Mouse (Mus musculus) neural tube, embryonic 10.5 days (tissue): ENCODE results near the gene Mgat4a.

Experiments used
- DNase-seq: peaks from one replicate; pipeline ENCODE4 v3.0.0-alpha.2; 2017; ENCODE audit warnings: low spot score; ENCODE audit errors: extremely low spot score

Gene Mgat4a

DNA sequence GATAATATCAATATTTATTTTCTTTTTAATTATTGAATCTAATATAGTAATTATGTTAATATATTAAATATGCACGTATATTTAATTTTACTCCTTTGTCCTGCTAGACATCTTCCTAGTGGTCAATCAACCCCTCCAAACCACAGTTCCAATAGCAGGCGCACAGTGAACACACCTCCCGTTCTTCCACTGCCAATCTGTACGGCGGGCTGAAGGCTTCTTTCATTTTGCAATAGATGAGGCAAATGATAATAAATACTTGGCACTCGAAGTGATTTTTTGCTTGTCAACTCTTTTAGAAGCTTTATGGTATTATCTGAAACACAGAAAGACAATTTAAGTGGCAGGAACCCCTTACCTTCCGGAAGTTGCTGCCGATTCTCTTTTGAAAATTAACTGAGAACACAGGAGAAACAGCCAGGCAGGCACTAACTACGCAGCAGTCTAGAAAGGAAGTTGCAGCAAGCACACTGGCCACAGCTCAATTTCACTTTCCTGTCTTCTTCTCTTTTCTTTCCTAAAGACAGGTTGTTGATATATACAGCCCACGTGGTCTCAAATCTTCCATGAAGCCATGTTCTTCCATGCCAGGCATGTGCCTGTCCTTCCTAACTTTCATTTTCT is 45.0 kb downstream of the Mgat4a start:
- no peak for DNase-seq

DNA sequence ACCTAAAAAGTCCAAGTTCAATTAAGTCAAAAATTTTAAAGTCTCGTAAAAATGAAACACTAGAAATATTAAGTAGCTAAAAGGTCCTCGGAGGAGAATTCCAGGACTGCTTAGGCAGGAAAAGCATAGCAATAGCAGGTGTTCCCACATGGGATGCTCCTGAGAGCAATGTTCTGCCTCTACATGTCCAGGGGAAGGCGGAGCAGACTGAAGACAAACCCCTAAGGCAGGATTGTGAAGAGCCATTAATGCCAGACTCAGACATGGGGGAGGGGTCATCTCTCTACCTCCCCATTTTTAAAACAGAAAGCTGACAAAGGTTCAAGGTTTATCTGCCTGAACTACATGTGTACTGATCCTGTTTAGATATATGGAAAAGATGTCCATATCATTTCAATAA is 45.7 kb downstream of the Mgat4a start:
- DNase-seq: no peak

DNA sequence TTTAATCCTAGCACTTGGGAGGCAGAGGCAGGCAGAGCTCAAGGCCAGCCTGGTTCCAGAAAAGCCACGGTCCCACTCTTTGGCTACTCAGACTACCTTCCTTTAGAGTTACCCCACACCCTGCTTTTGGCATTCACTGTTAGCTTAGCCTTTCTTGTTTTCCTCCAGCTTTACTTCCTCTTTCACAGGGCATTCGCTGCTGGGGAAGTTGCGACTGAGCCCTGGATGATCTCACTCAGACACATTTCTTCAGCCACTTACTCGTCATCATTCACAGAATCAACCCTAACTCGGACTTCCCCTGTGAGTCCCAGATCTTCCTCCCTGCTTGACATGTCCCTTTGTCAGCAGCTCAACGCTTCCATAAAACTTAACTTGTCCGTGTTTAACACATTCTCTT is 49.1 kb downstream of the Mgat4a start:
- no peak for DNase-seq

GRCm38 (mm10) chr1:37490691-37491212 is 50.1 kb downstream of the Mgat4a start:
- no peak for DNase-seq

DNA sequence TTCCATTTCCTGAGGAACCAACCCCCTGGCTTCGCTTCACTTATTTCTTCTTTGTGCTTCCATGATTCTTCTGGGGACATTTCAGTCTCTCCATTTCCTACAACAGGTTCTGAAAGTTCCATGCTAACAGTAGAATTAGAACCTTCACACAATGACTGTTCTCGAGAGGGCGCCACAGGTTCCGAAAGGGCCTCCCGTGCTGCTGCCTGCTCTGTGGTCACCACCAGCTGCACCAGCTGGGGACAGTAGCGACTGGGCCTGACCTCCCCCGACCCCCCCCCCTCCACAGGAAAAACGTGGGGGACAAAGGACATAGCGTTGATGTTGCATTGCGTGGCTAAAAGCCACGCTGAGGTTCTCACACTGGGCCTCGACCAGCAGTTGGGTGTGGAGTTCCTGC is 52.3 kb downstream of the Mgat4a start:
- DNase-seq: no peak

GRCm38 (mm10) chr1:37486994-37487393 is 53.8 kb downstream of the Mgat4a start:
- no peak for DNase-seq

DNA sequence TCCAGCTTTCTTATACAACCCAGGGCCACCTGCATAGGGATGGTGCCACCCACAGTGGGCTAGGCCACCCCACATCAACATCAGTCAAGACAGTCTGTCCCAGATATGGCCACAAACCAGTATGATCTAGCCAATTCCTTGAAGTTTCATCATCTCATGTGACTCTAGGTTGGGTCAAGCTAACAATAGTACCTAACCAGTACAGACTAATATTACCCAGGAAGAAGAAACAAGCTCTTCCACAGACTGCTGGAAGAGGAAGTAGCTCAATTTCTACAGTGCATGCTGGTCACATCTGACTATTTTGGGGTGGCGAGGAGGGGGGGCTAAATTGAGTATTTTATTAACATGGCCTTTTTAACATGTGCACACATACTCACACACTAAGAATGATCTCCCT is 54.4 kb downstream of the Mgat4a start:
- no peak for DNase-seq

- DNase-seq: no peak
Measured at GRCm38 (mm10) chr1:37484612-37485011, 56.2 kb downstream of the Mgat4a start.

- DNase-seq: no peak
Measured at GRCm38 (mm10) chr1:37481331-37481730, 59.5 kb downstream of the Mgat4a start.

- DNase-seq: no peak
Measured at GRCm38 (mm10) chr1:37480731-37481130, 60.1 kb downstream of the Mgat4a start.

- DNase-seq: no peak
Measured at GRCm38 (mm10) chr1:37479759-37480158, 61.1 kb downstream of the Mgat4a start.

DNA sequence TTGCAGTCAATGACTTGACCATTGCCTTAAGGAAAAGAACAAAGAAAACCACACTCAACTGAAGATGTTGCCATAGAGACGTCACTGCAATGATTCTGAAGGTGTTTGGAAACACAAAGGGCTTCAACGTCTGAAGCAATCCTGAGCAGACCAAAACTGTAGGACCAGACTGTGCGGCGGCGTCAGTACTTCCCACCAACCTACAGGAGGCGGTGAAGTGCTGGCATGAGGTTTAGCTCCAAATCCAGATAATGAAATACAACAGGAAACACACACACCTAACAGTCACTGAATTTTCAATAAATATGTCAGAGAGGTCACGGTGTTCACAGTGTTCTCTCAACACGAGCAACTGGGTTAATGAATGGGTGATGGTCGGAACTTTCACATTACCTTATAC is 61.7 kb downstream of the Mgat4a start:
- no peak for DNase-seq

DNA sequence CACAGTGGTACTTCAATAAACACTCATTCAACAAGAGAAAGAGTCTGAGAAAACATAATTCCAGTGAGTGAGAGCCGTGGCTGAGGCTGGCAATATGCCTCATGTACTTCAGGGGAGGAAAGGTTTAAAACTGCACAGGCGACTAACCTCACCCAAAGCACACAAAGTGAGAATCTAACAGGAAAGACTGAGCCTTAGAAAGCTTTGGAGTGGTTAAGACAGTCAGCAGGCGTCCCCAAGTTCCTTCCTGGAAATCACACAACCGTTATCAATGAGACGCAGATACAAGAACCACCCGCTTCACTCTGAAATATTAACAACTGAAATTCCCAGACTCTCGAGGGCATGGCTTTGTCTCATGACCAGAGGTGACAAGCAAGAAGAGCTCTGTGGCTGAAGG is 62.4 kb downstream of the Mgat4a start:
- DNase-seq: no peak

DNA sequence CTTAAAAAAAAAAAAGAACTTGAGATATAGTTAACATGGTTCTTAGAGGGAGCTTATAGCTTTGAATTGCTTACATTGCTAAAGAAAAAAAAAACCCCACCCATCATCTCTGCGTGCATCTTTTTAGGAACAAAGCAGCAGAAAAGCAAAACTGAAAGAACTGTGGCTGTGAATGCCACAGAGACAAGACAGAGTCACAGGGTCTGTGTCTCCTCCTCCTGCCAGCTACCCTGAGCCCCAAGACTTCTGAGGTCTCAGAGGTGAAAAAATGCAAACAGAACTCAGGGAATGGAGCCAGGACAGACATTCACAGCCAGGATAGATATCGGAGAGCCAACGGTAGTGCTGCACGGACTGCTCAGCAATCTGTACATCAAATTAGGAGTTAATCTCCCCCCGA is 62.9 kb downstream of the Mgat4a start:
- no peak for DNase-seq

DNA sequence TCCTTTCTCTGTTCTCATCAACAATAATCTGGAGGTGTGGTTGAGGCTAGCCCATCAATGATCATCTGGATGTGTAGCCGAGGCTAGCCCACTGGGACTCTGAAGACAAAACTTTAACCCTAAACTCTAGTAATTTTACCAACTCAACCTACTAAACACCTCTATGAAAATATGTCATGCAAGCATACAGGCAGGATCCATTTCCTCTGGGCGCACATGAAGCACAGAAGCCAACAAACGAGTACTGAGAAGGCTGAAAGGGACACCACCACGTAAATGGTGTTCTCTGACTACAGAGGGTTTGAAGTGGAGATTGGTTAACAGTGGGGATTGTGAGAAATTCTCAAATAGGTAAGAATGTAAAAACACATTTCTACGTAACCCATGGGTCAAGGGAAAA is 63.6 kb downstream of the Mgat4a start:
- DNase-seq: no peak

GRCm38 (mm10) chr1:37475312-37475711 is 65.5 kb downstream of the Mgat4a start:
- DNase-seq: no peak

DNA sequence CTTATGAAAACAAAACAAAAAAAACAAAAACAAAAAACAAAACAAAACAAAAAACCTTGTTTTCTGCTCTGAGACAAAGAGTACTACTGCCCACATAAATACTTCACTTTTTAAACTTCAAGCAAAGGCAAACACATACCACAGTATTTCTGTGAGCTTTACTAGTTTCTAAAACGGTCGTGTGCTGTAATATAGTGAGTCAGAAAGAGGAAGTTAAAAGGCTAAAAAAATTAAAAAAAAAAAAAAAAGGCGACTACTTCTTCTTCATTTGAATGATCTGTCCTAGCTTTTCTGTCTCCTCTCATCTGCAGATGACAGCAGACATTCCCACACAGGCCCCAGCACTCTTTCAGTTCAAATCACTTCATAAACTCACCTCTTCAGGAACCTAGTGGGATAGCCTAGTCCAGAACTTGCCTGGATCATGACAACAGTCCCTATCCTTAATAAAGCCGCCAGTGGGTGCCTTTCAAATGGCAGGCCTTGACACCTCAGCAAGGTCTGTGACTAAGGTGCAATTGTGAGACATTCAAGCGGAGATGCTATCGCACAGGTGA is 66.1 kb downstream of the Mgat4a start:
- DNase-seq: no peak

DNA sequence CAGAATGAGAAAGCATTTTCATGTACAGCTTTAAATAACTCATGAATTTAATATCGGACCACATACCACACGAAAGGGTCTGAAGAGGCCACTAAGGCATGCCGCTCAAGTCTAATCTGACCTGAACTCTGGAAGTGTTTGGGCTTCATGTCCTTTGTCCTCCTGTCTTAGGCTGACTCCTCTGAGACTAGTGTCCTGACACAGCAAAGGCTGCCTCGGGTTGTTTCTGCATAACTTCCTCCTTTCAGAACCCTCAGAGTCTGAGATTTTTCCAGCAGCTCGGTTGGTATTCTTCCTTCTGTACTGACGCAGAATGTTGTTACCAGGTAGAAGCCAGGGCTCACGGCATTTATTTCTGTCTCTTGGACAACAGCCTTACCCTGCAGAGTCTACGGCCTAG is 66.8 kb downstream of the Mgat4a start:
- DNase-seq: no peak

GRCm38 (mm10) chr1:37473251-37473650 is 67.6 kb downstream of the Mgat4a start:
- DNase-seq: no peak

DNA sequence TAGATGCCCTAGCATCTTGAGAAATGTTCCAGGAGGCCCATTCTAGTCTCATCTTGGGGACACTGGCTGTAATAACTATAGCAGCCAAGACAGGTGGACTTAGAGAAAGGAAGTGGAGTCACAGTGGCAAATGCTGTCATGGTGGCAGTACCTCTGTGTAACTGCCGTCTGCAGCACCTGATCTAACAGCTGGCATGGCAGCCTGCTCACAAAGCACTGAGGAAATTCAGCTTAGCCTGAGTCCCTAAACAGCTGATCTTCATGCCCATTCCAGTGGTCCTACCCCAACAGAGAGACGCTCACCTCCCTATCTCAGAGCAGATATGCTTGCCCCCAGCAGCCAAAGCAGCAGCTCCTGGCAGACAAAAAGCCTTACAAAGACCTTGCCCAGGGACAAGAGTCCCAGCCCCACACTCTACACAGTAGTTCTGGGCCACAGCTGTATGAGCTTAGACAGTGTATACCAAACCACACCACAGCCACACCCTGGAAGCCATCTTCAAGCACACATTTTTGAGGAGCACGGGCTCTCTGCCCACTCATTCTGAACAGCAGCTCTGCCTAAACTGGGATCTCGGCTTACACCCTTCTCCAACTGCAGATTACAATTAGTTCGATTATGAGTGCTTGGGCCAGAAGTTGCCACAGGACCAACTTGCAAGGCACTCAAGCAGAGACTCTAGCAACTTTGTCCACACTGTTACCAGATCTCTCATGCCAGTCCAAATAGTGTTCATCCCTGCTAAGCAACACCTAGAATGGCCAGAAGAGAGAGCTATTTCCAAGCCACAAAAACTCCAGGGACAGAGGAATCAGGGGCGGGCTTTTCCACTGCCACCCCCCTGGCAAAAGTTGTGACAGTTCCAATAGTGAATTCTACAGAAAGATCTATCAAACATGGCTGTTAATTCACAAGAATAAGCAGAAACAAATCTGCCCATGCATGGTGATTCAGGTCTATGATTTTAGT is 69.4 kb downstream of the Mgat4a start:
- DNase-seq: no peak

GRCm38 (mm10) chr1:37469007-37469406 is 71.8 kb downstream of the Mgat4a start:
- no peak for DNase-seq

- DNase-seq: no peak
Measured at GRCm38 (mm10) chr1:37467806-37468205, 73.0 kb downstream of the Mgat4a start.
